Mouse (Mus musculus): ENCODE results near the gene Hspa2.

GRCm38 (mm10) chr12:76360868-76361267, 43.1 kb upstream of the Hspa2 start:
- TF ChIP-seq EP300 (optimal IDR thresholded peaks at IDR 0.05) (no peak), CTCF (IDR thresholded peaks at IDR 0.05; ENCODE audit: low read depth) (no peak)

All from stomach, postnatal 0 days (tissue).